8 mouse cellular contexts compared by ENCODE assay signal in genomic region chr8:71670198-71670597, GRCm38 (mm10). TPM values are rescaled to one million over a fixed set of nuclear protein-coding genes. Genes with fewer than 3 reads are reported as not detected.
A peak's percentile ranks its signal among the peaks of the same experiment; 100 is the strongest.
DNase-seq lines count a peak whose midpoint lies in the region; ATAC-seq and TF ChIP-seq lines count a peak whose summit lies in the region.

No protein-coding gene starts in this region.

- H3K4me3 ChIP-seq in heart, embryonic 11.5 days (ENCODE audit: low read depth, low read length): peak overlapping the region; percentile 45
- H3K4me3 ChIP-seq in ES-Bruce4 (ENCODE audit: low read depth, low read length) (peak overlapping the region; percentile 73), macrophage (ENCODE audit: inconsistent target) (peak overlapping the region; percentile 67)
- H3K4me3 ChIP-seq in forebrain, postnatal 0 days (ENCODE audit: low read depth, low read length): peak overlapping the region; percentile 60

- no peak for TF ChIP-seq CTCF in ES-Bruce4 (IDR thresholded peaks at IDR 0.05; ENCODE audit: low read depth, low read length)
- TF ChIP-seq CTCF in forebrain, postnatal 0 days (IDR thresholded peaks at IDR 0.05; ENCODE audit: low read depth): no peak

- 0 out of 2 replicates have a peak overlapping the region, but pooled peaks have one; percentile 43 for H3K9ac ChIP-seq in heart, embryonic 11.5 days (ENCODE audit: low read depth, low read length)
- peak overlapping the region; percentile 62 for H3K9ac ChIP-seq in ES-Bruce4 (ENCODE audit: low read depth, poor library complexity, severe bottlenecking)
- peak overlapping the region; percentile 77 for H3K9ac ChIP-seq in forebrain, postnatal 0 days

- no peaks in the 10 kb centered on the region for H3K9me3 ChIP-seq in heart, embryonic 11.5 days (replicated peaks; ENCODE audit: control insufficient read depth, low read length)
- no peaks in the 10 kb centered on the region for H3K9me3 ChIP-seq in ES-Bruce4 (replicated peaks; ENCODE audit: control insufficient read depth, insufficient read depth, low read length, poor library complexity, severe bottlenecking)
- H3K9me3 ChIP-seq in forebrain, postnatal 0 days (ENCODE audit: low read length): no peaks in the 10 kb centered on the region

- DNase-seq in heart, postnatal 4 days: no peak
- DNase-seq in forebrain, postnatal 0 days: peak; percentile 38
- no peak for DNase-seq in ovary, postnatal 14 days (ENCODE audit: low spot score)
- DNase-seq in adrenal gland, adult 2 months: no peak
- DNase-seq in spleen, postnatal 36 days (ENCODE audit: low spot score in 2 of 2): no peak

- ATAC-seq in heart, embryonic 11.5 days (replicated peaks; ENCODE audit: insufficient number of reproducible peaks, low FRiP score, low TSS enrichment): no peak
- peak; percentile 25 for ATAC-seq in forebrain, postnatal 0 days

- H3K36me3 ChIP-seq in heart, embryonic 11.5 days (ENCODE audit: control insufficient read depth, insufficient read depth, low read length): no peaks in the 10 kb centered on the region
- H3K36me3 ChIP-seq in ES-Bruce4 (ENCODE audit: control insufficient read depth, insufficient read depth, low read length, poor library complexity, severe bottlenecking): no peaks in the 10 kb centered on the region
- H3K36me3 ChIP-seq in forebrain, postnatal 0 days (ENCODE audit: insufficient read depth): no peaks in the 10 kb centered on the region; the same call in 1 of the 2 replicates
- H3K36me3 ChIP-seq in macrophage (ENCODE audit: inconsistent target): no peaks in the 10 kb centered on the region

- H3K27me3 ChIP-seq in heart, embryonic 11.5 days (ENCODE audit: control insufficient read depth, insufficient read depth, low read length): peaks cover 10% of the 10 kb centered on the region
- no peaks in the 10 kb centered on the region for H3K27me3 ChIP-seq in ES-Bruce4 (ENCODE audit: control insufficient read depth, insufficient read depth, low read length, poor library complexity, severe bottlenecking)
- no peaks in the 10 kb centered on the region for H3K27me3 ChIP-seq in forebrain, postnatal 0 days (ENCODE audit: insufficient read depth, low read length)

- peak overlapping the region; percentile 94 for H3K4me2 ChIP-seq in heart, embryonic 11.5 days
- peak overlapping the region; percentile 76 for H3K4me2 ChIP-seq in forebrain, postnatal 0 days (ENCODE audit: low read depth)

- no peak for TF ChIP-seq POLR2A in ES-Bruce4 (IDR thresholded peaks at IDR 0.05; ENCODE audit: insufficient read depth, low read length)

- H3K79me2 ChIP-seq in macrophage (ENCODE audit: inconsistent target): no peaks in the 10 kb centered on the region

- H3K4me1 ChIP-seq in heart, embryonic 11.5 days (ENCODE audit: control insufficient read depth, insufficient read depth, low read length): peaks cover 33% of the 10 kb centered on the region
- peaks cover 14% of the 10 kb centered on the region for H3K4me1 ChIP-seq in ES-Bruce4 (ENCODE audit: control insufficient read depth, insufficient read depth, low read length)
- peaks cover 16% of the 10 kb centered on the region for H3K4me1 ChIP-seq in forebrain, postnatal 0 days (ENCODE audit: insufficient read depth)

- H3K27ac ChIP-seq in heart, embryonic 11.5 days (ENCODE audit: low read depth, low read length): no peak overlapping the region
- H3K27ac ChIP-seq in ES-Bruce4 (ENCODE audit: insufficient read depth, low read length) (0 out of 2 replicates have a peak overlapping the region, but pooled peaks have one; percentile 33), macrophage (peak overlapping the region; percentile 48)
- H3K27ac ChIP-seq in forebrain, postnatal 0 days (ENCODE audit: low read depth, low read length): peak overlapping the region; percentile 86

- TF ChIP-seq EP300 in ES-Bruce4 (IDR thresholded peaks at IDR 0.05; ENCODE audit: insufficient read depth, low read depth, low read length): no peak

- 14% methylated on average over 12 of the region's 12 CpGs for WGBS in heart, embryonic 11.5 days (ENCODE audit: insufficient replicate concordance)
- WGBS in forebrain, postnatal 0 days: 9% methylated on average over 8 of the region's 12 CpGs
- 49% methylated on average over 10 of the region's 12 CpGs for WGBS in macrophage (ENCODE audit: missing documents)

RNA-seq across cellular contexts. Expression of gene Unc13a, which starts 1.4 kb away (rescaled TPM):
- polyA plus RNA-seq in heart, embryonic 11.5 days (2014; fragmentation: Nextera tagmentation; extraction: Ambion mirVana): 0.63 and 0.65 TPM in 2 replicates
- 1 to 10 TPM; 1.3 to 1.4 TPM for total RNA-seq in heart, postnatal 4 days (2021)
- polyA plus RNA-seq in ES-Bruce4 (2011; ENCODE audit: insufficient read depth, insufficient read length, low read depth, missing spikeins): 3.8 and 6.3 TPM in 2 replicates
- total RNA-seq in forebrain, postnatal 0 days (2014; rRNA removed): 84.8 and 89.2 TPM in 2 replicates
- polyA plus RNA-seq in forebrain, postnatal 0 days (2015; fragmentation: Nextera tagmentation; extraction: Ambion mirVana): 14.2 and 18.8 TPM in 2 replicates
- total RNA-seq in macrophage (2018; cell fraction: chromatin; rRNA removed): 10 to 100 TPM in 9 of 26 experiments, 1 to 10 TPM in 17; 4.0 to 18.7 (median 8.1) TPM
- 1 to 10 TPM in 12 of 26 experiments, under 1 TPM in 14; 0.41 to 1.9 (median 0.99) TPM for total RNA-seq in macrophage (2018; cell fraction: cytosol; rRNA removed)
- total RNA-seq in macrophage (2018; cell fraction: nucleus; rRNA removed): 1 to 10 TPM; 1.2 to 9.0 (median 3.7) TPM
- polyA plus RNA-seq in macrophage (2018): 0.98 to 1.4 TPM (median 1.4 TPM) in 3 replicates
- total RNA-seq in adrenal gland, adult 2 months (2021): 10 to 100 TPM in 1 of 2 experiments, 1 to 10 TPM in 1; 6.0 to 10.5 TPM
- polyA plus RNA-seq in adrenal gland, adult 2 months (2012; rRNA removed): 4.4 and 6.3 TPM in 2 replicates

RNA-seq across cellular contexts. Expression of gene Jak3, which starts 5.9 kb away (rescaled TPM):
- 4.9 and 5.3 TPM in 2 replicates for polyA plus RNA-seq in heart, embryonic 11.5 days (2014; fragmentation: Nextera tagmentation; extraction: Ambion mirVana)
- total RNA-seq in heart, postnatal 4 days (2021): 10 to 100 TPM; 15.8 TPM
- polyA plus RNA-seq in ES-Bruce4 (2011; ENCODE audit: insufficient read depth, insufficient read length, low read depth, missing spikeins): 8.0 and 9.7 TPM in 2 replicates
- total RNA-seq in forebrain, postnatal 0 days (2014; rRNA removed): 5.2 and 7.3 TPM in 2 replicates
- 2.8 and 4.4 TPM in 2 replicates for polyA plus RNA-seq in forebrain, postnatal 0 days (2015; fragmentation: Nextera tagmentation; extraction: Ambion mirVana)
- total RNA-seq in macrophage (2018; cell fraction: chromatin; rRNA removed): 100 to 1,000 TPM in 9 of 26 experiments, 10 to 100 TPM in 17; 25.5 to 167 (median 88.0) TPM
- total RNA-seq in macrophage (2018; cell fraction: cytosol; rRNA removed): 10 to 100 TPM; 13.3 to 32.3 (median 20.1) TPM
- total RNA-seq in macrophage (2018; cell fraction: nucleus; rRNA removed): 10 to 100 TPM; 20.0 to 60.6 (median 43.9) TPM
- 10.8 to 16.4 TPM (median 11.3 TPM) in 3 replicates for polyA plus RNA-seq in macrophage (2018)
- 10 to 100 TPM in 1 of 2 experiments, 1 to 10 TPM in 1; 9.4 to 19.0 TPM for total RNA-seq in adrenal gland, adult 2 months (2021)
- 32.3 and 44.2 TPM in 2 replicates for polyA plus RNA-seq in adrenal gland, adult 2 months (2012; rRNA removed)

RNA-seq across cellular contexts. Expression of gene Insl3, which starts 18.8 kb away (rescaled TPM):
- 0.61 and 0.89 TPM in 2 replicates for polyA plus RNA-seq in heart, embryonic 11.5 days (2014; fragmentation: Nextera tagmentation; extraction: Ambion mirVana)
- 1 to 10 TPM; 6.6 to 6.9 TPM for total RNA-seq in heart, postnatal 4 days (2021)
- polyA plus RNA-seq in ES-Bruce4 (2011; ENCODE audit: insufficient read depth, insufficient read length, low read depth, missing spikeins) (1.3 and 3.7 TPM in 2 replicates), macrophage (2018) (0.64 to 0.95 TPM (median 0.93 TPM) in 3 replicates)
- 1.6 and 1.8 TPM in 2 replicates for total RNA-seq in forebrain, postnatal 0 days (2014; rRNA removed)
- polyA plus RNA-seq in forebrain, postnatal 0 days (2015; fragmentation: Nextera tagmentation; extraction: Ambion mirVana): 0.36 and 1.4 TPM in 2 replicates
- 10 to 100 TPM in 13 of 26 experiments, 1 to 10 TPM in 11, not detected in 2; 1.6 to 26.2 (median 11.1) TPM for total RNA-seq in macrophage (2018; cell fraction: chromatin; rRNA removed)
- total RNA-seq in macrophage (2018; cell fraction: cytosol; rRNA removed): 1 to 10 TPM in 25 of 26 experiments, under 1 TPM in 1; 0.52 to 4.9 (median 2.7) TPM
- 10 to 100 TPM in 13 of 26 experiments, 1 to 10 TPM in 12, not detected in 1; 2.2 to 17.4 (median 10.0) TPM for total RNA-seq in macrophage (2018; cell fraction: nucleus; rRNA removed)
- 1 to 10 TPM; 7.1 to 7.5 TPM for total RNA-seq in adrenal gland, adult 2 months (2021)
- 39.2 and 39.3 TPM in 2 replicates for polyA plus RNA-seq in adrenal gland, adult 2 months (2012; rRNA removed)

RNA-seq across cellular contexts. Expression of gene B3gnt3, which starts 31.4 kb away (rescaled TPM):
- polyA plus RNA-seq in heart, embryonic 11.5 days (2014; fragmentation: Nextera tagmentation; extraction: Ambion mirVana): 1.4 and 1.8 TPM in 2 replicates
- total RNA-seq in heart, postnatal 4 days (2021): 1 to 10 TPM; 7.5 to 7.6 TPM
- polyA plus RNA-seq in ES-Bruce4 (2011; ENCODE audit: insufficient read depth, insufficient read length, low read depth, missing spikeins) (1.8 and 2.0 TPM in 2 replicates), macrophage (2018) (13.1 to 16.5 TPM (median 14.2 TPM) in 3 replicates)
- 0.24 and 0.92 TPM in 2 replicates for total RNA-seq in forebrain, postnatal 0 days (2014; rRNA removed)
- 0.44 and 0.49 TPM in 2 replicates for polyA plus RNA-seq in forebrain, postnatal 0 days (2015; fragmentation: Nextera tagmentation; extraction: Ambion mirVana)
- total RNA-seq in macrophage (2018; cell fraction: chromatin; rRNA removed): 1 to 10 TPM in 19 of 26 experiments, under 1 TPM in 7; 0.61 to 8.4 (median 2.5) TPM
- 10 to 100 TPM in 21 of 26 experiments, 1 to 10 TPM in 5; 7.2 to 23.9 (median 12.5) TPM for total RNA-seq in macrophage (2018; cell fraction: cytosol; rRNA removed)
- 10 to 100 TPM in 19 of 26 experiments, 1 to 10 TPM in 7; 5.3 to 26.2 (median 11.7) TPM for total RNA-seq in macrophage (2018; cell fraction: nucleus; rRNA removed)
- 1 to 10 TPM; 4.4 to 5.7 TPM for total RNA-seq in adrenal gland, adult 2 months (2021)
- 14.4 and 17.5 TPM in 2 replicates for polyA plus RNA-seq in adrenal gland, adult 2 months (2012; rRNA removed)

RNA-seq across cellular contexts. Expression of gene Fcho1, which starts 55.3 kb away (rescaled TPM):
- polyA plus RNA-seq in heart, embryonic 11.5 days (2014; fragmentation: Nextera tagmentation; extraction: Ambion mirVana): 0.83 and 1.2 TPM in 2 replicates
- total RNA-seq in heart, postnatal 4 days (2021): 1 to 10 TPM; 1.6 to 2.4 TPM
- polyA plus RNA-seq in ES-Bruce4 (2011; ENCODE audit: insufficient read depth, insufficient read length, low read depth, missing spikeins): 8.7 and 8.8 TPM in 2 replicates
- total RNA-seq in forebrain, postnatal 0 days (2014; rRNA removed): 97.2 and 101 TPM in 2 replicates
- polyA plus RNA-seq in forebrain, postnatal 0 days (2015; fragmentation: Nextera tagmentation; extraction: Ambion mirVana): 62.4 and 68.7 TPM in 2 replicates
- total RNA-seq in macrophage (2018; cell fraction: chromatin; rRNA removed): 10 to 100 TPM; 13.6 to 90.1 (median 57.2) TPM
- total RNA-seq in macrophage (2018; cell fraction: cytosol; rRNA removed): 10 to 100 TPM in 13 of 26 experiments, 1 to 10 TPM in 13; 7.6 to 13.2 (median 10.2) TPM
- total RNA-seq in macrophage (2018; cell fraction: nucleus; rRNA removed): 10 to 100 TPM in 24 of 26 experiments, 1 to 10 TPM in 2; 7.8 to 36.0 (median 18.9) TPM
- polyA plus RNA-seq in macrophage (2018): 5.0 to 6.2 TPM (median 5.8 TPM) in 3 replicates
- 1 to 10 TPM; 1.8 to 2.7 TPM for total RNA-seq in adrenal gland, adult 2 months (2021)
- 8.2 and 10.6 TPM in 2 replicates for polyA plus RNA-seq in adrenal gland, adult 2 months (2012; rRNA removed)
